Mouse (Mus musculus) cortical plate, adult 2 months (tissue): Measurements from ENCODE around the gene Hspd1.
"Not testable (repeated sequence)": the region's sequence is repeated elsewhere in the genome, so short reads cannot be mapped to it uniquely, and the experiment has no call there.

Source experiments
- CTCF ChIP-seq: fragments of 200-500 bp; IDR thresholded peaks from 2 replicates; pipeline ENCODE4 v1.5.1; 2011; ENCODE audit warnings: mild to moderate bottlenecking, control low read depth, low read length; ENCODE audit not compliant: insufficient read depth; ENCODE audit errors: extremely low read depth
- POLR2A ChIP-seq: fragments of 200-500 bp; IDR thresholded peaks from 2 replicates; pipeline ENCODE4 v1.6.1; 2011; ENCODE audit warnings: mild to moderate bottlenecking, low read length, control low read depth; ENCODE audit not compliant: insufficient read depth; ENCODE audit errors: extremely low read depth

GRCm38 (mm10) chr1:55072328-55072727, 15.7 kb downstream of the Hspd1 start:
- TF ChIP-seq CTCF, POLR2A: not testable (repeated sequence)
